Mouse (Mus musculus) Patski (cell line): Measurements from ENCODE around the gene Tmprss7. TPM values are rescaled to one million over a fixed set of nuclear protein-coding genes. Genes with fewer than 3 reads are reported as not detected.

Experiments
- ATAC-seq: fragments of 100-300 bp; one replicate; pipeline ENCODE4 v1.8.0; 2021
- CTCF ChIA-PET: fragments of 350-600 bp; sonication (Branson Sonifier 250); formaldehyde crosslinking; loops from one replicate; lab custom pipeline; 2022; ENCODE audit warnings: inconsistent platforms; lab: Charles Lee
- POLR2A ChIA-PET: fragments of 350-600 bp; sonication (Branson Sonifier 250); formaldehyde crosslinking; loops from one replicate; lab custom pipeline; 2022; ENCODE audit warnings: antibody characterized with exemption, inconsistent platforms; lab: Charles Lee
- DNase-seq: peaks from one replicate; pipeline ENCODE4 v3.0.0-alpha.2; 2011; ENCODE audit warnings: low read depth, low spot score
- H3K27me3 ChIP-seq: fragments of 371-371 bp; one replicate; pipeline ENCODE4 v1.5.1; 2021
- CTCF ChIP-seq: fragments of 100-300 bp; IDR thresholded peaks from one replicate; pipeline ENCODE4 v1.5.1; 2021
- in situ Hi-C: fragments of 300-500 bp; cut with MboI; formaldehyde crosslinking; loops from 3 replicates; pipeline ENCODE4 v1.11.1; 2018; ENCODE audit warnings: low pct_unique_long_range_greater_than_20kb, mixed read lengths
- polyA plus RNA-seq: library from polyadenylated mRNA; unstranded; gene quantifications from one replicate; pipeline ENCODE4 v1.2.3, GENCODE M21; 2021

Tmprss7 gene
- polyA plus RNA-seq, 1 experiment from 2014 or later, result not detected

DNA sequence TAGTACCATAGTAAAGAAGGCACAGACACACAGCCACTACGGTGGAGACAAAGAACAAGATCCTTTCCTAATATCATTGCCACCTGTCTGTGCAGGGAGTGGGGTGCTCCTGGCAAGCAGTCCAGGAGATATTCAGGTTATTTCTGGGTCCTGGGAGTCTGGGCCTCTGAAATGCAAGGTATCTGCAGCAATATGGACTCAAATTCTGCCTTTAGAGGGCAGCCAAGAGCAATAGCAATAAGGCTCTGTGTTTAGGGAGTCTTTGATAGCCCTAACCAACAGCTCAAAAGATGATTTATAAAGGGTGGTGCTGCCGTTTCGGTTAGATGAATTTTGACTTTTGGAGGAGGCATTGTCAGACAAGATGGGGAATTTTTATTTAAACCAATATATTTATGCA lies 84.2 kb downstream of the Tmprss7 start:
- ChIA-PET POLR2A (no interaction called here), CTCF (interaction anchor here (1.4 to 1.5 kb wide), 3 partner anchors 9 to 67 kb away, joined by 3 to 6 read pairs (median 4); no protein-coding TSS in a partner anchor)
- ATAC-seq (no peak), DNase-seq (no peak)
- peaks cover 9% of the 10 kb centered on the region for H3K27me3 ChIP-seq
- in situ Hi-C loops, result no loop called here
- peak; percentile 54 for TF ChIP-seq CTCF

DNA sequence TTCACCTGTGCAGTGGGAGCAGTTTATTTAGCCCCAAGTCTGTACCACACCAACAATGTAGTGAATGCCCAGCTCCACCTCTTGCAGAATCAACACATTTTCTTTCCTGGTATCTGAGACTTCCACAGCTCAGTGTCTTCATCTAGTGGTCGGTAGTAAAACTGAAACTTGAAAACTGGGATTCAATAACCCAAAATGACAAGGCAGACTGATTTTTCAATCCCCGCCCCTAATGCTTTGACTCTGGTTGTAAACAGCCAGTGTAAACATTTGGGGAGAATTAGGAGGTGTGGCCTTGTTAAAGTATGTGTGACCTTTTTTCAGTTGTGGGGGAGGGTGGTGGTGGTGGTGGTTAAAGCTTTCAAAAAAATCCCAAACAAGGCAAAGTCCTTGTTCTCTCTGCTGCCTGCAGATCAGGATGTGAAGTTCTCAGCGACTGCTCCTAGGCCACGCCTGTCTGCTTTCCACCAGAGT lies 84.9 kb downstream of the Tmprss7 start:
- DNase-seq, result no peak
- peak; percentile 53 for TF ChIP-seq CTCF
- H3K27me3 ChIP-seq, result peaks cover 15% of the 10 kb centered on the region
- POLR2A ChIA-PET, result no interaction called here
- CTCF ChIA-PET, result interaction anchor here (0.8 to 1.4 kb wide), 5 partner anchors 22 to 417 kb away, joined by 3 to 6 read pairs (median 3); no protein-coding TSS in a partner anchor
- ATAC-seq, result peak; percentile 39
- in situ Hi-C loops, result no loop called here

Other genes with a start within 250 kb of the Tmprss7 start
- not detected for gene Gm609, start 200.7 kb downstream of the Tmprss7 start, polyA plus RNA-seq
- not detected for gene Gm17783, start 161.6 kb downstream of the Tmprss7 start, polyA plus RNA-seq
- gene Slc9c1, start 158.3 kb downstream of the Tmprss7 start, polyA plus RNA-seq, result not detected
- gene Gcsam, start 83.3 kb downstream of the Tmprss7 start, polyA plus RNA-seq, result not detected
- gene BC016579, start 39.6 kb downstream of the Tmprss7 start, polyA plus RNA-seq, result not detected
- 0.35 TPM for gene Tagln3, start 30.9 kb upstream of the Tmprss7 start, polyA plus RNA-seq
- gene Abhd10, start 49.3 kb upstream of the Tmprss7 start, polyA plus RNA-seq, result 17.3 TPM